Mouse (Mus musculus): Measurements from ENCODE around the gene AW822073. TPM values are rescaled to one million over a fixed set of nuclear protein-coding genes. Genes with fewer than 3 reads are reported as not detected.

AW822073 gene
- polyA plus RNA-seq (2012; rRNA removed) = not detected in 2 replicates

DNA sequence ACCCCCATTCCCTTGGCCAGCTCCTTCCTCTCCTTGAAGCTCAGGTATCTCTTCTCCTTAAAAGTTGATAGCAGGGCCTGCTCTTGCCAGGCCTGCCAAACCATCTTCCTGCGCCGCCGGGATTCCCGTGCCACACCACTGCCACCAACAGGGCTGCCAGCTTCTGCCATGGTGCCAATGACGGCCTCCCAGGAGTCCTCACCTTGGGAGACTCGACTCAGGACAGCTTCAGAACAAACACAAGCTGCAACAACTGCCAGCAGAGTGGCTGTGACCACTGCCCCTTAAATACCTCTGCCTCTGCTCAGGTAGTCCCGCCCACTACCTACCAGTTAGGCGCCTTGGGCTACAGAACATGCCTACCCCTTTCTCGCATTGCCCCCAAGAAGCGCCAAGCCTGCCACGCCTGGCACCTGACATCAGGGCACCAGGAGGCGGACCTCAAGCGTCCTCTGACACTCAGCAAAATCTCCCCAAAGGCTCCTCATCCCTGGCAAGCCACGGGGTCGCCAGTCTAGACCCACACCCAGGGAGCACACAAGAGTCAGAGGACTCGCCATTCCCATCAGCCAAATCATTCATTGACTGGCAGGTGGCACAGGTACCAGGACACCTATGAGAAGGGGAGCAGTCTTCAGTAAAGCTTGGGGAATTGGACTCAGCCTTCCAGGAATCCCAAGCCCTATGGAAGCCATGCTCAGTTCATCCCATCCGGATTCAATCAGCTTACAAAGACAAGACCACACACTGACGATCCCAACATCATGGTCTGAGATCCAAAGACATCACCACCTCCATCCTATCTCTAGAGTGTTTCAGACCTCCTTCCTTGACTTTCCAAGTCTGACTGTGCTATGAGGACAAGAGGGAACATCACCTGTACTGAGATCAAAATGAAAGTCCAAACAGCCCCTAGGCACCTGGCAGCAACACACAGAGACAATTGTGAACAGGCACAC is at the start of gene AW822073:
Gene AW822073 (minus strand): TSS at position 104 of the 959 bp plus-strand sequence.

DNA sequence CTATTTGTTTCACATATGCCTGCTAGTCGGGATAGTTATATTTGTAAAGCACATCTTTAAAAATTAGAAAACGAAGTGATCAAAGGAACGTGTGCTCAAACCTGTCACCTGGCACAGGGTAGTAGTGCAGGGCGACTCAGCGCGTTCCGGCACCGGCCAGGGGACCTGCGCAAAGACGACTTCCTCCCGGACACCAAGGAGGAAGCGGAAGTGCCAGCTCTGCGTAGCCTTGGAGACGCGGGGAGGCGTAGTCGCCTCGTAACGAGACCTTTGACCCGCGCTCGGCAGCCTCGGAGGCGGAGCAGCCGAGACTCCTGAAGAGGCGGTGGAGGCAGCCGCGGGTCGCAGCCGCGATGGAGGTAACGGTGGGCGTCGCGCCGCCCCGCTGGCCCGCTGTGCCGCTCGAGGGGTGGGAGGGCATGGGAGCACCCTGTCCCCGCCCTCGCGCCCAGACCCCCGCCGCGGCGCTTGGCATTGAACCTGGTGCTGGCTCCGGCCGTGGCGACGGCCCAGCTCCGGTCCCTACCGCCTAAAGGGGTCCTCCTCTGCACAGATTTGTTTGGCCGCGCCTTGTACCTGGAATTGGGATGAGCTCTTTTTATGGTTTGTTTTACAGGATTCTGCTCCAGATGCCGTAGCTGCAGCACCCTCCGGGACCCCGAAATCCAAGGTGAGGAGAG is 30.6 kb upstream of the AW822073 start, which contains the start of gene Gcc2:
Gene Gcc2 (plus strand): TSS at position 285 of the 680 bp plus-strand sequence.

DNA sequence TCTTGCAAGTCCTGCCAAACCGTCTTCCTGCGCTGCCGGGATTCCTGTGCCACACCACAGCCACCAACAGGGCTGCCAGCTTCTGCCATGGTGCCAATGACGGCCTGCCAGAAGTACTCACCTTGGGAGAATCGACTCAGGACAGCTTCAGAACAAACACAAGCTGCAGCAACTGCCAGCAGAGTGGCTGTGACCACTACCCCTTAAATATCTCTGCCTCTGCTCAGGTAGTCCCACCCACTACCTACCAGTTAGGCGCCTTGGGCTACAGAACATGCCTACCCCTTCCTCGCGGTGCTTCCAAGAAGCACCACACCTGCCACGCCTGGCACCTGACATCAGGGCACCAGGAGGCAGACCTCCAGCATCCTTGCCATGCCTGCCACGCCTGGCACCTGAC is 11.9 kb upstream of the AW822073 start, which contains the start of gene Gm4981:
Gene Gm4981 (minus strand): TSS at position 89 of the 400 bp plus-strand sequence.

DNA sequence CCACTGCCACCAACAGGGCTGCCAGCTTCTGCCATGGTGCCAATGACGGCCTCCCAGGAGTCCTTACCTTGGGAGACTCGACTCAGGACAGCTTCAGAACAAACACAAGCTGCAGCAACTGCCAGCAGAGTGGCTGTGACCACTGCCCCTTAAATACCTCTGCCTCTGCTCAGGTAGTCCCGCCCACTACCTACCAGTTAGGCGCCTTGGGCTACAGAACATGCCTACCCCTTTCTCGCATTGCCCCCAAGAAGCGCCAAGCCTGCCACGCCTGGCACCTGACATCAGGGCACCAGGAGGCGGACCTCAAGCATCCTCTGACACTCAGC is 7.9 kb upstream of the AW822073 start, which contains the start of gene Duxf3:
Gene Duxf3 (minus strand): TSS at position 35 of the 329 bp plus-strand sequence.

Other genes starting within 250 kb of the AW822073 start
- not detected in 2 replicates for gene Duxf3, start 7.7 kb upstream of the AW822073 start, polyA plus RNA-seq (2012; rRNA removed)
- 0.04 TPM in 2 replicates for gene Gm4981, start 11.8 kb upstream of the AW822073 start, polyA plus RNA-seq (2012; rRNA removed)
- 48.4 and 52.9 TPM in 2 replicates for gene Gcc2, start 30.6 kb upstream of the AW822073 start, polyA plus RNA-seq (2012; rRNA removed)
- 21.2 and 23.3 TPM in 2 replicates for gene Lims1, start 98.5 kb upstream of the AW822073 start, polyA plus RNA-seq (2012; rRNA removed)
- 11.3 and 12.5 TPM in 2 replicates for gene Ranbp2, start 222.0 kb upstream of the AW822073 start, polyA plus RNA-seq (2012; rRNA removed)